Mouse (Mus musculus) C2C12 (cell line): ENCODE measurements around the gene E030030I06Rik.
"Not testable (repeated sequence)": the region's sequence is repeated elsewhere in the genome, so short reads cannot be mapped to it uniquely, and the experiment has no call there.

Source experiments
- CEBPB ChIP-seq: IDR thresholded peaks from one replicate; pipeline ENCODE4 v1.6.1; 2011; ENCODE audit warnings: low read depth, mild to moderate bottlenecking, control low read depth, moderate library complexity
- CTCF ChIP-seq: IDR thresholded peaks from one replicate; pipeline ENCODE4 v1.5.1; 2011; ENCODE audit not compliant: control insufficient read depth, insufficient read depth, insufficient read length
- MAX ChIP-seq: IDR thresholded peaks from one replicate; pipeline ENCODE4 v1.6.1; 2011; ENCODE audit warnings: mild to moderate bottlenecking, control low read depth
- MYOD1 ChIP-seq: IDR thresholded peaks from one replicate; pipeline ENCODE4 v1.6.1; 2011; ENCODE audit warnings: low read depth; ENCODE audit not compliant: control insufficient read depth, insufficient read length
- MYOG ChIP-seq: IDR thresholded peaks from one replicate; pipeline ENCODE4 v1.6.1; 2011; ENCODE audit not compliant: control insufficient read depth, insufficient read length; ENCODE audit errors: extremely low read depth
- USF1 ChIP-seq: IDR thresholded peaks from one replicate; pipeline ENCODE4 v1.6.1; 2011; ENCODE audit warnings: low read depth, mild to moderate bottlenecking, control low read depth, moderate library complexity

- not testable (repeated sequence) for TF ChIP-seq CTCF, USF1, MYOD1, MAX, CEBPB, MYOG
These were observed 25.1 kb upstream of the E030030I06Rik start for GRCm38 (mm10) chr10:22174190-22174487.
